Mouse (Mus musculus) kidney, adult 18-20 months (tissue): ENCODE measurements around the gene Ajm1.

Experiments used
- DNase-seq: peaks from one replicate; pipeline ENCODE4 v3.0.0; 2021

The Ajm1 gene

DNA sequence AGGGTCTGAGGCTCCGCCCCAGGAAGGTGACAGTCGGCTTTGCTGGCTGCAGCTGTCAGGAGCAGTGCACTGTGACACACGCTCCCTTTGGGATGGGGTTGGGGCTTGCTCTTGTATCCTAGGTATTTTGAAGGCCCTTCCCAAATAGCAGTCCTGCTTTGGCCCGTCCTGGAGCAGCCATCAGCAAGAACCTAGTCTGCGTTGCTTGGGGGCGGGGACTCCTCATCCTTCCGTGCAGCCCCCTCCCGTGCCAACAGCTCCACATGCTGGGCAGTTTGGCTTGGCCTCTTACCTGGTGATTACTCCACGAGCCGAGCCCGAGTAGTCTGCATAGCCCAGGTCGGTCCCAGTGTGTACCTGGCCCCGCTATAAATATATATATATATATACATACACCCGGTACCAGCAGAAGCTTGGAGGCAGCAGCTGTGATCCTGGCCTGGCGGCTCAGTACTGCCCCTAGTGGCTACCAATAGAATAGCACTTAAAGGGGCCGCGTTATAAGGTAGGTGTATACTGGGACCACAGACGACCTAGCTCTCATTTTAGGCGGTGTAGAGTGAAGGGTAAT lies at the start of gene Ajm1:
TSS of gene Ajm1 (minus strand) at position 464 of the 571 bp plus-strand sequence.
- DNase-seq: peak; percentile 62

GRCm38 (mm10) chr2:25628738-25629137 lies 47.2 kb upstream of the Ajm1 start:
- peak; percentile 16 for DNase-seq

GRCm38 (mm10) chr2:25627811-25628210 lies 46.3 kb upstream of the Ajm1 start, which contains the start of gene Fcna:
Gene Fcna (minus strand): TSS chr2:25628030.
- no peak for DNase-seq

GRCm38 (mm10) chr2:25625986-25626385 lies 44.4 kb upstream of the Ajm1 start:
- no peak for DNase-seq

- DNase-seq: peak; percentile 90
Observed at GRCm38 (mm10) chr2:25621229-25622200, 40.0 kb upstream of the Ajm1 start, which contains the start of gene Tmem141. Gene Tmem141 (minus strand): TSS chr2:25622005.

GRCm38 (mm10) chr2:25620852-25621228 lies 39.3 kb upstream of the Ajm1 start:
- no peak for DNase-seq

DNA sequence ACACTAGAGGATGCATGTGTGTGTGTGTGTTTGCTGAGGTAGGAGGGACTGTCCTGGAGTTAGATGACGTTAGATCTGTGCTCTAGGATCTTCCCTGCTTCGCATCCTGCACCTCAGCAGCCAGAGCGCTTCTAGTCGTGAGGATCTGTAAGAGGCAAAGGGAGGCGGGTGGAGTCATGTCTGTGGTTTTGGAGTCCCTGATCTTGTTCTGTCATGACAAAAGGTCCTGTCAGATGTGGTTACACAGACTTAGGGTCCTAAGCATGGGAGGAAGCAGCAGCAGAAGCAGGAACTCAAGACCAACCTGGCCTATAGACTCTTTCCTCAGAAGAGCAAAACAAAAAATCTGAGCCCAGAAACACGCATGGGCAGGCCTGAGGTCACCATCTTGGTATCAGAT lies 38.8 kb upstream of the Ajm1 start:
- DNase-seq: no peak

DNA sequence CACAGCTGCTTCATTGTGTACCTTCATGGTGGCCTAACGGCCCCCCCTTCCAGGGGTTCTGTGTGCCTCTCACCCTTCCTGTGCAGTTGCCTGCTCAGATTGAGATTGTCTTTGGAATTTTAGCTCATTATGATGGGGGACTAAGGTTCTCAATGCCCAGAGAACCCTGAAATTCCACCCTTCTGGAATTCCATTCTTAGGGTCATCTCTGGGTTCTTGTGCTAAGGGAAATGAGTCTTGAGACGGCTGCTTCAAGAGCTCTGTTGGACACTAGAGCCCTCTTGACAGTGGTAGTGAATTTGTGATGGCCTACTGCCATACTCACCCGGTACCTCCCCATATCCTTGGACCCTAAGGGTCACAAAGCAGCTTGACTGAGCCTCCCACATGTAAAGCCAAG lies 36.0 kb upstream of the Ajm1 start, which contains the start of gene Ccdc183:
TSS of gene Ccdc183 (minus strand) at position 101 of the 400 bp plus-strand sequence.
- DNase-seq: no peak

DNA sequence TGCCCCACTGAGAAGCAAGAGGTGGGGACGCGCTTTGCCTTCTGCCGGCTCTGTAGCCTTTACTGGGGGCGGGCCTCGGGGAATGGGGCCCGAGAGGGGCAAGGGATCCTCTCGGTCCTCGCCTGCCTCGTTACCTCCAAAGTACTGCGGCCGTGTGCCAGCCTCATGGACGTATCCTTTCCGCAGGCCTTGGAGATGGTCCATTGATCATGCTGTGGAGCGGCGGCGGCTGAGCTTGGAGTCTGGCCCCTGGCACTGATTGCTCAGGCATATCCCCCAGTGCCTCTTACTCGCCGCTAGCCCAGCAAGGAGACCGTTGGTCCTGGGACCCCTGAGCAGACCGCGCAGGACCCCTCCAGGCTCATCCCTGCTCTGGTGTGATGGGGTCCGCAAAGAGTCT lies 34.8 kb upstream of the Ajm1 start:
- DNase-seq: no peak

DNA sequence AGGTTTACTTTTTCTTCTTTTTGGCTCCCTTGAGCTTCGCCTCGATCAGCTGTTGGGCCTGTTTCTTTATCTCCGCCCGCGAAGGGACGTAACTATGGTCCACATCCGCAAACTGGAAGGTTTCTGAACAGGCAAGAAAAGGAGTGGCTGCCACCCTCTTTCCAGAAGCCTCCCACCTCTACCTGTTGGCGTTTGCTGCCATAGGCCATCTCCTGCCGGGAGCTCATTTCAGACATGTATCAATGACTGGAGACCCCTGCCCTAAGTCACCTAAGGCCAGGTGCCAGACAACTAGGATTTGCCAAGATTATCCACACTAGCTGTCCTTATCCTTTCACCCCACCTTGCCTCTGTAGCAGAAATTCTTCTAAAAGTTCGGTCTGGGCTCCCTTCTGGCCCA lies 27.1 kb upstream of the Ajm1 start:
- DNase-seq: no peak

GRCm38 (mm10) chr2:25607761-25608622 lies 26.4 kb upstream of the Ajm1 start, which contains the start of gene Rabl6:
Gene Rabl6 (minus strand): TSS chr2:25608521.
- peak; percentile 92 for DNase-seq

DNA sequence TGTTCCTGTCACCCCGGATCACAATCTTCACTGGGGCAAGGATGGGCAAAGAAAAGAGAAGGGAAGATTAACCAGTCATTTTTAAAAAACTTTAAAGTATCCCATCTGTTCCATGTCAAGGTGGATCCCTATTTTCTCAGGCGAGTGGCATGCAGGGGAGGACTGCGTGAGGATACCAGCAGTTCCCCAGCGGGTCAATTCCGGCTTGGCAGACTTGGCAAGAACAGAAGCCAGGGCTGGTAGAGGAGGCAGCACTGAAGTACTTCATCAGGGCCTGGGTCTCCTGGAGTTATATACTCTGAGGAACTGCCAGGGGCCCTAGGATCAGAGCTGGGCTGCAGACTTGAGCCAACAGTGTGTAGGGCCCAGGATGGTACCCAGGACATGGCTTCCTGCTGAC lies 21.0 kb upstream of the Ajm1 start:
- DNase-seq: no peak

DNA sequence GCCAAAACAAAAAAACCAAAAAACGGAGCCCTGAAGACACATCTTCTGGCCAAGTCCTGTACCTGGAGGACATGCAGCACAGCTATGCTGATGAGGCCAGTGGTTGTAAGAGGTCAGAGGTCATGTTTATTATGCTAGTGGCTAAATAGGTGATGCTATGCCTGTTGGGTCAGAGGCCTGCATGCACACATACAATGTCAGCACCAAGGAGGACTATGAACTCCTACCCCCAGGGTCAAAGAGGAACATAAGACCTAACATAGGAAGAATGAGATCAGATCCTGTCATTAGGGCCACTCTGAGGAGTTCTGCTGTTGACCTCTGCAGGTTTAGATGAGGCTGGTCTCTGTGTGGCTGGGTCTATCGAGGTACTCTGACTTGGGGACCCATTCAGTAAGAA lies 18.5 kb upstream of the Ajm1 start:
- DNase-seq: no peak

- no peak for DNase-seq
Observed at GRCm38 (mm10) chr2:25598749-25599148, 17.2 kb upstream of the Ajm1 start.

DNA sequence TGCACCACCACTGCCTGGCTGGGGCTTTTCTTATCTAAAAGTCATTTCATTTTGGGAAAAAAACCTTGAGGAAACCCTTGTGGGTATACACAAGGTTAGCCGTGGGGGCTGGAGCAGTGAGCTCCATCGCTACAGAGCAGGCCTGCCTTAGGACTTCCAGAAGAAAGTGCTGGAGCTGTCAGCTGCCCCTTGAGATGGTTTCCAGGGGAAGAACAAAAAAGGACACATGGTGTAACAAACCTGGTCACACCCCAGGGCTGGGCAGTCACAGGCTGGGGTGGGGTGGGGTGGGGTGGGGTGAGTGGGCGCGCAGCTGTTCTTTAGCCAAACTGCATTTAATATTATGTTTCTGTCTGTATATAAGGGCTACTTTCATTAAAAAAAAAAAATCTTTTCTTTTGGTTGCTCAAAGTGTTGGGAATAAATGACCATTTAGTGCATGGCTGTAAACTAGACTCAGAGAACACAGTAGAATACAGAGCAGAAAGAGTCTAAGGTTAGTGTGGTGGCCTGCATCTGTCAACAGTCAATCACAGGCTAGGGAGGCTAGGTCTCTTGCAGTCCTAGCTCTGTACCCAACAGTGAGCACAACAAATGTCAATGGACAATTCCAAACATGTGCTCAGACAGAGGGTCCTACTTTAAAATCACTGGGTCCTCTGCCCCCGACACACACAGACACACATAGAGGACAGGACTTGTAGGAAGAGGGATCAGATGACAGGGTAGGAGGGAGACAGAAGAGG lies 15.4 kb upstream of the Ajm1 start:
- DNase-seq: no peak

- DNase-seq: peak; percentile 43
Observed at GRCm38 (mm10) chr2:25591863-25592262, 10.3 kb upstream of the Ajm1 start.

- DNase-seq: no peak
Observed at GRCm38 (mm10) chr2:25588227-25588907, 6.8 kb upstream of the Ajm1 start.

DNA sequence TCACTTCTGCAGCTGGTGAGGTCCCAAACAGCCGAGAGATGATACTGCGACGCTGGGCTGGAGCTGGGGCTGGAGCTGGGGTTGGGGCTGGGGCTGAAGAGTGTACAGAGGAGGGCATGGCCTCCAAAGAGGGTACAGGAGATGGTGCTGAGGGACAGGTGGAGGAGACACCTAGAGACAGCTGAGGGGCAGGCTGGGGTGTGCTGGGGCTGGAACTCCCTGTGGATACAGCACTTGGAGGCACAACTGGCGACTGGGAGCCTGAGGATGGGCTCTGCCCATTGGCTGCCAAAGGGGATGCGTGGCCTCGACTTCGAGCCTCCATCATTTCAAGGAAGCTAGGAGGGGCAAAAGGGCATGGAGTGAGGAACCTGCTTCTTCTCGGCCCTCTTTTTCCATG lies 5.7 kb upstream of the Ajm1 start:
- DNase-seq: no peak

DNA sequence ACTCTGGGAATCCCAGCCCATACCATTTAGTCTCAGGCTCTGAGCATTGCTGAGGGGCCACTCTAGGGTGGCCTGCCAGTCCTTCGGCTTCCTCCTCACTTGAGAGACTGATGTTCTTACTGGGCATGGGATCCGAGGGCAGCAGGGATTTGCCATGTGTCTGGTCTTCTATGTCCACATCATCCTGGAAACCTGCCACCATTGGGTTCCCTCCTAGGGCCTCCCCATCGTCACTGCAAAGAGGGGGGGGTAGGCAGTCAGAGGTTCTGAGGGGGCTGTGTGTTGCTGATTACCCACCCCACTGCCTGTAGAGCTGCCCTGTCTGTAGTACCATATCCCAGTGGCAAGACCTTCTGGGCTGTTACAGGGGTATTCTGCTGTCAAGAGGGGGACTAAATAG lies 4.0 kb upstream of the Ajm1 start:
- no peak for DNase-seq

GRCm38 (mm10) chr2:25584856-25585255 lies 3.3 kb upstream of the Ajm1 start:
- DNase-seq: no peak

DNA sequence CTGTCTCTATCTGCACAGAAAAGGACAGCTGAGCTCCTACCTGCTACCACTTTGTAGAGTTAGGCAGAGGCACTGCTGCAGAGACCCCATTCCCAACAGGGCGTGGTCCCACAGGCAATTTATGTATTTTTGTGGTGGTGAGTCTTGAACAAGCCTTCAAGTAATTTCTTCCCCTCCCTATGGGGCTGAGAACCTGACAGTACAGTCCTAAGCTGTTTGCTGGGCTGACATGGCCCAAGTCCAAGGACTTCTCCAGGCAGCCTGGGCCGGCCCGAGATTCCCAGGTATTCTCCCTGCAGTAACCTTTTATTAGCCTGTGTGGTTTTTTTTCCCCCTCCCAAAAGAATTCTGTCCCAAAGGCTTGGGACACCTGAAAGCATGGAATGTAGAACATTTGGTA lies 2.6 kb upstream of the Ajm1 start:
- no peak for DNase-seq

GRCm38 (mm10) chr2:25583571-25583970 lies 2.0 kb upstream of the Ajm1 start:
- no peak for DNase-seq
